Mouse (Mus musculus) stomach, embryonic 14.5 days (tissue): ENCODE data around the gene Them7. TPM values are rescaled to one million over a fixed set of nuclear protein-coding genes. Genes with fewer than 3 reads are reported as not detected.

Experiments used
- ATAC-seq: fragments of 200-750 bp; cut with Nextera tagmentation; 2 replicates; pipeline ENCODE4 v1.8.0; 2017; ENCODE audit warnings: low read depth, moderate TSS enrichment; ENCODE audit not compliant: insufficient number of reproducible peaks, insufficient read depth, low FRiP score
- H3K27ac ChIP-seq: fragments of 300-500 bp; sonication (generic); 2 replicates; pipeline ENCODE4 v1.5.1; 2014; ENCODE audit warnings: mild to moderate bottlenecking, low read length, moderate library complexity, mixed read lengths
- H3K27me3 ChIP-seq: fragments of 300-500 bp; sonication (generic); 2 replicates; pipeline ENCODE4 v1.6.1; 2014; ENCODE audit warnings: low read length, control low read depth, mixed read lengths; ENCODE audit not compliant: control insufficient read depth, insufficient read depth
- H3K36me3 ChIP-seq: fragments of 300-500 bp; sonication (generic); 2 replicates; pipeline ENCODE4 v1.6.1; 2014; ENCODE audit warnings: mild to moderate bottlenecking, control low read depth, low read length, moderate library complexity, mixed read lengths; ENCODE audit not compliant: control insufficient read depth, insufficient read depth
- H3K4me1 ChIP-seq: fragments of 300-500 bp; sonication (generic); 2 replicates; pipeline ENCODE4 v1.6.1; 2014; ENCODE audit warnings: low read length, control low read depth, mixed read lengths; ENCODE audit not compliant: control insufficient read depth, insufficient read depth
- H3K4me2 ChIP-seq: fragments of 300-500 bp; sonication (generic); replicated peaks from 2 replicates; pipeline ENCODE4 v1.6.1; 2014; ENCODE audit warnings: low read depth, low read length, control low read depth
- H3K4me3 ChIP-seq: fragments of 300-500 bp; sonication (generic); 2 replicates; pipeline ENCODE4 v1.5.1; 2014; ENCODE audit warnings: low read depth, low read length, control low read depth
- H3K9ac ChIP-seq: fragments of 300-500 bp; sonication (generic); replicated peaks from 2 replicates; pipeline ENCODE4 v1.6.1; 2014; ENCODE audit warnings: low read depth, mild to moderate bottlenecking, control low read depth, low read length, moderate library complexity, mixed read lengths
- H3K9me3 ChIP-seq: fragments of 300-500 bp; sonication (generic); 2 replicates; pipeline ENCODE4 v1.6.1; 2016; ENCODE audit warnings: low read depth, low read length, control low read depth; ENCODE audit not compliant: control insufficient read depth
- WGBS: fragments of 180-500 bp; shearing (Covaris S2); extraction: QIAGEN DNeasy Blood & Tissue Kit; methylation state at CpG from one replicate; pipeline ENCODE4 v1.1.7; 2014; 5-methylcytosine and 5-hydroxymethylcytosine counted together
- polyA plus RNA-seq: library from polyadenylated mRNA; unstranded; fragments of >200 nt; fragmentation: Nextera tagmentation; extraction: Ambion mirVana; gene quantifications from 2 replicates; pipeline ENCODE4 v1.2.1, GENCODE M21; 2014

Gene Them7
- polyA plus RNA-seq, 1 experiment from 2014 or later: 0.26 TPM

DNA sequence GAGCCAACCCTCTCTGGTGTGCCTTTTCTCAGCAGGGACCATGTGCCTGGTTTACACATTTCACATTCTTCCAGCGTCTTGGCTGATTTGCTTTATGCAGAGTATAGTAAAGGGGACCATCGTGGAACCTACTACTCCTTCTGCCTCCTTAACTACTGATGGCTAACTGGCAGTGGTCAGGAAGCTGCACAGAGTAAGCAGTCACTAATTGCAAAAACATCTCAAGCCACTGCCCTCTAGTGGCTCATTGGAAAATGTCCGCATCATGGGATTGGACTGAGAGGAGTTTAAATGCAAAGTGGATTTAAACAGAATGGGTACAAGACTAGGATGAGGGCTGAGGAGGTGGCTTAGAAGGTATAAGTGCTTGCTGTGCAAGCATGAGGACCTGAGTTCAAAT lies 14.7 kb downstream of the Them7 start:
- H3K4me2 ChIP-seq: no peak overlapping the region
- no peak overlapping the region for H3K27ac ChIP-seq
- no peak overlapping the region for H3K9ac ChIP-seq
- WGBS: 18% methylated on average over 3 of the region's 3 CpGs
- 0 out of 2 replicates have a peak, but pooled peaks cover 3% of the 10 kb centered on the region for H3K4me1 ChIP-seq
- no peaks in the 10 kb centered on the region for H3K9me3 ChIP-seq
- H3K36me3 ChIP-seq: no peaks in the 10 kb centered on the region
- no peak overlapping the region for H3K4me3 ChIP-seq
- no peaks in the 10 kb centered on the region for H3K27me3 ChIP-seq
- 0 out of 2 replicates have a peak, but pooled peaks have one; percentile 20 for ATAC-seq

DNA sequence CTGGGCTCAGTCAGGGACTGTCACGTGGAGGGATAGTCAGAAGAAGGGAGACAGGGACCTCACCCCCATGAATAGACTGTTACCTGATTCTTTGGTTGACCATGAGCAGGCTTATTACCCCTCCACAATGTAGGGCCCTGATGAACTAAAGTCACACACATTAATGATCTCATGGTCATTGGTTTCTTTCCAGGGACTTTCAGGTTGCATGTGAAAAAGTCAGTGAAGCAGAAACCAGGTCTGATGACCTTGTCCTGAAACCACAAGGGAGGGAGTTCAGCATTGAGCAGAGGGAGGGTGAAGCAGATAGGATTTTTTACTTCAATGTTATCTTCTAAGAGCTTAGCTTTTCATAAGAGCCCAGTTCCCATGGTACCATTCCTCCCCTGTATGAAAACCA lies 16.5 kb downstream of the Them7 start:
- H3K9me3 ChIP-seq: no peaks in the 10 kb centered on the region
- H3K4me2 ChIP-seq: no peak overlapping the region
- no peak overlapping the region for H3K9ac ChIP-seq
- H3K36me3 ChIP-seq: no peaks in the 10 kb centered on the region
- 61% methylated on average over 1 of the region's 1 CpGs for WGBS
- no peak overlapping the region for H3K27ac ChIP-seq
- no peaks in the 10 kb centered on the region for H3K27me3 ChIP-seq
- no peaks in the 10 kb centered on the region for H3K4me1 ChIP-seq
- ATAC-seq: no peak
- H3K4me3 ChIP-seq: no peak overlapping the region

DNA sequence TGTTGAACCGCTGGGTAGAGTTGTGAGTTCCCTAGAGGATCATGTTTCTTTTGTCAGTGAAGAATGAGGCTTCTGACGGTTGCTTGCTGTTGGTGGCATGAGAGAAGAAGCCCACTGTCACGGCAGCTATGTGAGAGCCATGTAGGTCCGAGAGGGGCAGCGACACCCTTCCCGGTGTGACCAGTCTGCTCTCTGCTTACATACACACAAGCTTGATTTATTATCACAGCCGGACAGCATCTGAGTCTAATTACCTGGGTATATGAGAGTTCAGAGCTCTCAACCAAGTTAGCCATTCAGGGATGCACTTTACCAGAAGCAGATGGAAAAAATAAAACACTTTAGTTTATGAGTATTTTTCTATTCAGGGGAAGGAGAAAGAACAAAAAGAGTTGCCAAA lies 18.8 kb downstream of the Them7 start:
- Histone ChIP-seq H3K4me3 (no peak overlapping the region), H3K27me3 (no peaks in the 10 kb centered on the region), H3K9me3 (no peaks in the 10 kb centered on the region), H3K4me1 (no peaks in the 10 kb centered on the region), H3K27ac (no peak overlapping the region), H3K36me3 (no peaks in the 10 kb centered on the region), H3K9ac (no peak overlapping the region), H3K4me2 (no peak overlapping the region)
- ATAC-seq: no peak
- 25% methylated on average over 7 of the region's 7 CpGs for WGBS

DNA sequence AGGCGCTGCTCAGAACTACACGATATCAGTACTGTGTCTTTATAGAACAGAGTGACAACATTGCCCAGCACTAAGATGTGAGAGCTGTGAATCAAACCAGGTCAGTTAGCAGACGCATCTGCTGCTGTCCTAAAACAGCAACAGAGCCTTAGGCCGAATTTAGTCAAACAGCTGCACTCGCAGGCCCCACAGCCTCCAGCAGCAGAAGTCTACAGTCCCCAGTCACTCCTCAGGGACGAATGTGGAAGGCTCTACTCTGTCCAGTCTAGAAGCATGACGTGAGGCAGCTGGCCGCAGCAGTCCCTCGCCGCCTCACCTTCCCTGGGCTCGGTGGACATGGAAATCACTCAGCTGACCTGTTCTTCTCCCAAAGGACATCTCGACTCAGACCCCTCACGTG lies 20.6 kb downstream of the Them7 start:
- Histone ChIP-seq H3K27ac (no peak overlapping the region), H3K27me3 (no peaks in the 10 kb centered on the region), H3K4me2 (no peak overlapping the region), H3K36me3 (no peaks in the 10 kb centered on the region), H3K9ac (no peak overlapping the region), H3K9me3 (no peaks in the 10 kb centered on the region), H3K4me3 (no peak overlapping the region), H3K4me1 (no peaks in the 10 kb centered on the region)
- no peak for ATAC-seq
- WGBS: 65% methylated on average over 13 of the region's 13 CpGs

DNA sequence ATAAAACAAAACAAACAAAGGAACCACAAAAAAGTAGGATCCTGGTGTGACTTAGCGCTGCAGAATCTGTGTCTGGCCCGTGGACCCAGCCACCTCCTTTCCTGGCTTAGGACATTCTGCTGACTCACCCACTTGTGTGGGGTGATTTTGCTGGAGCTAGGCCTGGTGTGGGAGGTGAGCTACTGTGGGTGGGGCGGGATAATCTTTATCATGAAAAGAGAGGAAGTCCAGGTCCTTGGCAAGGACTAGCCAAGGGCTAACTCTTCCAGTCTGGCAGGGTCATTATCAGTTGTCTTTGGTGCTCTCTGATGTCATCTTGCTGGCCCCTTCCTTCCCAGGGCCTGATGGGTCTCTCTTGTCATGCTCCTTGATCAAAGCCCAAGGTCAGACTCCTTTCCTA lies 27.9 kb downstream of the Them7 start:
- H3K36me3 ChIP-seq: no peaks in the 10 kb centered on the region
- H3K9ac ChIP-seq: no peak overlapping the region
- H3K9me3 ChIP-seq: no peaks in the 10 kb centered on the region
- no peaks in the 10 kb centered on the region for H3K27me3 ChIP-seq
- H3K4me3 ChIP-seq: no peak overlapping the region
- H3K4me1 ChIP-seq: no peaks in the 10 kb centered on the region
- ATAC-seq: no peak
- H3K27ac ChIP-seq: no peak overlapping the region
- WGBS: 73% methylated on average over 3 of the region's 3 CpGs
- no peak overlapping the region for H3K4me2 ChIP-seq

DNA sequence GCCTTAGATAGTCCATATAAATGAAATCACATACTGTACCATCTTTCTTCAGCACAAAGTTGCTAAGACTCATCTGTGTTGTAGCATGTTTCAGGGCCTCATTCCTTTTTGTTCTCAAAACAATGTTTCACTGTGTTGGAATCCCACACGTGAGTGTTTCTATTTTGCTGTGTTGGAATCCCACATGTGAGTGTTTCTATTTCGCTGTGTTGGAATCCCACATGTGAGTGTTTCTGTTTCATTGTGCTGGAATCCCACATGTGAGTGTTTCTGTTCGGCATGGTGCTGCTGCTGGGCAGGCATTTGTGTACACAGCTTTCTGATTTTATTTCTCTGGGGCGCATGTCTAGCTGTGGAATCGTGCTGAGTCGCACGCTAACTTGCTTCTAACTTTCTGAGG lies 28.7 kb downstream of the Them7 start:
- peak; percentile 78; the same call in 1 of the 2 replicates for ATAC-seq
- H3K4me3 ChIP-seq: no peak overlapping the region
- no peak overlapping the region for H3K4me2 ChIP-seq
- no peaks in the 10 kb centered on the region for H3K36me3 ChIP-seq
- H3K4me1 ChIP-seq: no peaks in the 10 kb centered on the region
- H3K9me3 ChIP-seq: no peaks in the 10 kb centered on the region
- H3K27ac ChIP-seq: no peak overlapping the region
- WGBS: 58% methylated on average over 7 of the region's 7 CpGs
- H3K9ac ChIP-seq: no peak overlapping the region
- no peaks in the 10 kb centered on the region for H3K27me3 ChIP-seq

DNA sequence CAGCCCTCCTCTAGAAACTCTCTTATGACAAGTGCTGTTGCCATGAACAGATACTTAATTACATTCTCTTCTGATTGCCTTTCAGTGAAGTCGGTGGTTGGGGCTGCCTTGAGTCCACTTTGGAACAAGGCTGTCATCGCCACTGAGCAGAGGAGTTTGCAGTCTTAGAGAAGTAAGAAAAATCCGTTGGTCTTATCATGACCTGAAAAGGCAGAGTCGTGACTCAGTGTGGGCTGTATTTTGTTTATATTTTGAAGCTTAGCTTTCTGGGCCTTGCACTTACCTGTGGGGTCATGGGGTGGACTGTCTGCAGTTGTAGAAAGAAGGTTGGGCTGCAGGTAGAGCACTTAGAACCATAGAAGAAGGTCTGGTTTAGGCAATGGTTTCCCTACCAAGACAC lies 31.3 kb downstream of the Them7 start:
- H3K27ac ChIP-seq: no peak overlapping the region
- no peaks in the 10 kb centered on the region for H3K9me3 ChIP-seq
- ATAC-seq: no peak
- no peaks in the 10 kb centered on the region for H3K36me3 ChIP-seq
- H3K9ac ChIP-seq: no peak overlapping the region
- 46% methylated on average over 4 of the region's 4 CpGs for WGBS
- no peaks in the 10 kb centered on the region for H3K27me3 ChIP-seq
- no peak overlapping the region for H3K4me3 ChIP-seq
- no peak overlapping the region for H3K4me2 ChIP-seq
- no peaks in the 10 kb centered on the region for H3K4me1 ChIP-seq

DNA sequence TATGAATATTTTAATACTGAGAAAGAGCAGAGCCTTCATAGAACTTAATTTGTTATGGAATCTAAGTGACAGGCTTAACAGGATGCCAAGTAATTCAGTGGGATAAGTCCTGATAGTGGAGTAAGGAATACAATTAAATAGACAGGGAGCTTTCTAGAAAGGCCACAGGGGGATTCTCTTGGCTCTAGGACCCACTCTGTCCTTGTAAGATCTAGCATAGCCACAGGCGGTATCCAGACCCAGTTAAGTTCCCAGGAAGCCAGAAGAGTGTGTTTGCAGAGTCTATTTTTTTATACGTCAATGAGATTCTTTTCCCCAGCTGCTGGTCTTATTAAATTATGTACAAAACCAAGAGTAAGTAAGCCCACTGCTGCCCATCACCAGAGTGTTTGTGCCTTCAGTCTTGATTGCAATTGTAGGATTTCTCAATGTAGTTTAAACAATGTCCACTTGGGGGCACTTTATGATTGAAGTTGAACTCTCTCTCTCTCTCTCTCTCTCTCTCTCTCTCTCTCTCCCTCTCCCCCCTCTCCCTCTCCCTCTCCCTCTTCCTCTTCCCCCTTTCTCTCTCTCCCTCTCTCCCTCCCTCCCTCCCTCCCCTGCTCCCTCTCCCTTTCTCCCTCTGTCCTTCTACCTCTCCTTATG lies 32.4 kb downstream of the Them7 start:
- H3K4me1 ChIP-seq: no peaks in the 10 kb centered on the region
- no peak overlapping the region for H3K4me3 ChIP-seq
- H3K27me3 ChIP-seq: no peaks in the 10 kb centered on the region
- H3K9me3 ChIP-seq: no peaks in the 10 kb centered on the region
- ATAC-seq: no peak
- no peak overlapping the region for H3K27ac ChIP-seq
- no peaks in the 10 kb centered on the region for H3K36me3 ChIP-seq
- H3K4me2 ChIP-seq: no peak overlapping the region
- H3K9ac ChIP-seq: no peak overlapping the region
- 59% methylated on average over 2 of the region's 2 CpGs for WGBS

DNA sequence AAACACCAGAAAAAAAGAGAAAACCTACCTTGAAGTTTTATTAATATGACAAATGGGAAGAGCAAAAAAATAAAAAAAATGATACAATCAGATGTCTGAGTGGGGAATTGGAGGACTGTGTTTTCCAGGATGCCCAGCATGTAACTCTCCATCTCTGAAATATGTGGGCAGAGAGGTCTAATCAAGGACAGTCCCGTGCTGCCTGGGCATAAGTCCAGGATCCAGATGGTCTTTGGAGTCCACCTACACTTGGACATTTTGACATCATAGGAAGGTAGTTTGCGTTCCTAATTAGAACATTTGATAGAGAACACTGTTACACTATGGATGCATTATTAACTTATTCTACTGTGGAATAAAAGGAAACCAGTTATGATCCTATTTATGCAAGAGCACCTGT lies 33.3 kb downstream of the Them7 start:
- Histone ChIP-seq H3K27me3 (no peaks in the 10 kb centered on the region), H3K4me1 (no peaks in the 10 kb centered on the region), H3K4me3 (no peak overlapping the region), H3K27ac (no peak overlapping the region), H3K4me2 (no peak overlapping the region), H3K9ac (no peak overlapping the region), H3K9me3 (no peaks in the 10 kb centered on the region), H3K36me3 (no peaks in the 10 kb centered on the region)
- ATAC-seq: no peak
- WGBS: 66% methylated on average over 2 of the region's 2 CpGs
